Mouse (Mus musculus): ENCODE measurements around the gene Rgs2. TPM values are rescaled to one million over a fixed set of nuclear protein-coding genes. Genes with fewer than 3 reads are reported as not detected.

Rgs2 gene
- polyA plus RNA-seq, 1 experiment = 3.6 TPM

DNA sequence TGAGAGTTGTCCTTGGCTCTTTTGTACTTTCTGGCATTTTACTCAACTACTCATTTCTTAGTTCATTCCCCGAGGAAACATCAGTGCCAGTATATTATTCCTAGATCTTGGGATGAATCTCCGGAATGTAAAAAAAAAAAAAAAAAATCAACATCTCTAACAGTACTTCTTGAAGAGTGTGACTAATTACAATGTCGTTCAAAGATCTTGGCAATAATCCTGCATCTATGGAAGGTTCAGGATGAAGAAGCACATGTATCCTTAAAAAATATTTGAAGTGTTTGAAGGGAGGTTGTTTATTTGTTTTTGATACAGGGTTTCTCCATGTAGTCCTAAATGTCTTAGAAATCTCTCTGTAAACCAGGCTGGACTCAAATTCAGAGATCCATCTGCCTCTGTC, 41.7 kb downstream of the Rgs2 start:
- Histone ChIP-seq H3K4me3 (no peak overlapping the region), H3K4me2 (ENCODE audit: low read depth) (peak overlapping the region; percentile 10), H3ac (ENCODE audit: control insufficient read depth, insufficient read length) (no peak overlapping the region), H3K79me2 (ENCODE audit: control insufficient read depth, insufficient read depth) (no peaks in the 10 kb centered on the region), H3K36me3 (ENCODE audit: control insufficient read depth, insufficient read depth) (no peaks in the 10 kb centered on the region), H3K27me3 (ENCODE audit: control insufficient read depth, insufficient read depth, insufficient read length) (no peaks in the 10 kb centered on the region)
- no peak for TF ChIP-seq TCF12 (IDR thresholded peaks at IDR 0.05; ENCODE audit: insufficient read depth, poor library complexity, severe bottlenecking)
- TF ChIP-seq MYOG (IDR thresholded peaks at IDR 0.05; ENCODE audit: control insufficient read depth in 1 of 3, insufficient read depth in 1 of 3, insufficient read length in 2 of 3, low read depth in 2 of 3) = no peak
- no peak for TF ChIP-seq SRF (IDR thresholded peaks at IDR 0.05; ENCODE audit: control insufficient read depth, insufficient read length, low read depth)
- TF ChIP-seq REST (IDR thresholded peaks at IDR 0.05; ENCODE audit: insufficient read depth, insufficient read length) = no peak
- no peak for TF ChIP-seq MAX (IDR thresholded peaks at IDR 0.05; ENCODE audit: low read depth)
- no peak for TF ChIP-seq TCF3 (IDR thresholded peaks at IDR 0.05; ENCODE audit: insufficient read length, low read depth)
- TF ChIP-seq USF1 (IDR thresholded peaks at IDR 0.05; ENCODE audit: low read depth) = no peak
- TF ChIP-seq POLR2A (IDR thresholded peaks at IDR 0.05; ENCODE audit: insufficient read length, low read depth) = no peak
- no peak for TF ChIP-seq CEBPB (IDR thresholded peaks at IDR 0.05; ENCODE audit: insufficient read depth, poor library complexity, severe bottlenecking)
- no peak for TF ChIP-seq POLR2AphosphoS2 (IDR thresholded peaks at IDR 0.05; ENCODE audit: insufficient read length, low read depth)
- TF ChIP-seq E2F4 (IDR thresholded peaks at IDR 0.05; ENCODE audit: insufficient read depth) = no peak
- no peak for TF ChIP-seq MYOD1 (IDR thresholded peaks at IDR 0.05; ENCODE audit: control insufficient read depth in 1 of 3, insufficient read length in 2 of 3, low read depth in 2 of 3)

GRCm38 (mm10) chr1:143960340-143960739, 43.6 kb downstream of the Rgs2 start:
- H3K36me3 ChIP-seq (ENCODE audit: control insufficient read depth, insufficient read depth) = no peaks in the 10 kb centered on the region
- no peak overlapping the region for H3ac ChIP-seq (ENCODE audit: control insufficient read depth, insufficient read length)
- H3K4me3 ChIP-seq = no peak overlapping the region
- H3K79me2 ChIP-seq (ENCODE audit: control insufficient read depth, insufficient read depth) = no peaks in the 10 kb centered on the region
- TF ChIP-seq E2F4 (IDR thresholded peaks at IDR 0.05; ENCODE audit: insufficient read depth) (no peak), REST (IDR thresholded peaks at IDR 0.05; ENCODE audit: insufficient read depth, insufficient read length) (no peak), TCF3 (IDR thresholded peaks at IDR 0.05; ENCODE audit: insufficient read length, low read depth) (no peak)
- H3K27me3 ChIP-seq (ENCODE audit: control insufficient read depth, insufficient read depth, insufficient read length) = no peaks in the 10 kb centered on the region
- H3K4me2 ChIP-seq (ENCODE audit: low read depth) = no peak overlapping the region

- H3K79me2 ChIP-seq (ENCODE audit: control insufficient read depth, insufficient read depth) = no peaks in the 10 kb centered on the region
- no peak overlapping the region for H3K4me3 ChIP-seq
- no peak overlapping the region for H3K4me2 ChIP-seq (ENCODE audit: low read depth)
- no peaks in the 10 kb centered on the region for H3K27me3 ChIP-seq (ENCODE audit: control insufficient read depth, insufficient read depth, insufficient read length)
- H3ac ChIP-seq (ENCODE audit: control insufficient read depth, insufficient read length) = no peak overlapping the region
- H3K36me3 ChIP-seq (ENCODE audit: control insufficient read depth, insufficient read depth) = no peaks in the 10 kb centered on the region
- TF ChIP-seq MYOG (IDR thresholded peaks at IDR 0.05; ENCODE audit: control insufficient read depth in 1 of 3, insufficient read depth in 1 of 3, insufficient read length in 2 of 3, low read depth in 2 of 3) = no peak
- TF ChIP-seq E2F4 (IDR thresholded peaks at IDR 0.05; ENCODE audit: insufficient read depth) = no peak
- no peak for TF ChIP-seq TCF3 (IDR thresholded peaks at IDR 0.05; ENCODE audit: insufficient read length, low read depth)
- no peak for TF ChIP-seq TCF12 (IDR thresholded peaks at IDR 0.05; ENCODE audit: insufficient read depth, poor library complexity, severe bottlenecking)
- TF ChIP-seq REST (IDR thresholded peaks at IDR 0.05; ENCODE audit: insufficient read depth, insufficient read length) = no peak
- TF ChIP-seq MYOD1 (IDR thresholded peaks at IDR 0.05; ENCODE audit: control insufficient read depth in 1 of 3, insufficient read length in 2 of 3, low read depth in 2 of 3) = peak in 1 of 3 experiments; percentile 14
Observed at GRCm38 (mm10) chr1:143956090-143956489, 47.9 kb downstream of the Rgs2 start.

- no peaks in the 10 kb centered on the region for H3K79me2 ChIP-seq (ENCODE audit: control insufficient read depth, insufficient read depth)
- H3K4me2 ChIP-seq (ENCODE audit: low read depth) = peak overlapping the region; percentile 8
- no peak overlapping the region for H3ac ChIP-seq (ENCODE audit: control insufficient read depth, insufficient read length)
- H3K36me3 ChIP-seq (ENCODE audit: control insufficient read depth, insufficient read depth) = no peaks in the 10 kb centered on the region
- TF ChIP-seq MYOD1 (IDR thresholded peaks at IDR 0.05; ENCODE audit: control insufficient read depth in 1 of 3, insufficient read length in 2 of 3, low read depth in 2 of 3) (no peak), TCF12 (IDR thresholded peaks at IDR 0.05; ENCODE audit: insufficient read depth, poor library complexity, severe bottlenecking) (no peak), E2F4 (IDR thresholded peaks at IDR 0.05; ENCODE audit: insufficient read depth) (no peak), TCF3 (IDR thresholded peaks at IDR 0.05; ENCODE audit: insufficient read length, low read depth) (no peak), REST (IDR thresholded peaks at IDR 0.05; ENCODE audit: insufficient read depth, insufficient read length) (no peak), CEBPB (IDR thresholded peaks at IDR 0.05; ENCODE audit: insufficient read depth, poor library complexity, severe bottlenecking) (no peak), POLR2A (IDR thresholded peaks at IDR 0.05; ENCODE audit: insufficient read length, low read depth) (no peak)
- no peaks in the 10 kb centered on the region for H3K27me3 ChIP-seq (ENCODE audit: control insufficient read depth, insufficient read depth, insufficient read length)
- H3K4me3 ChIP-seq = no peak overlapping the region
Observed at GRCm38 (mm10) chr1:143952841-143953240, 51.1 kb downstream of the Rgs2 start.

Other genes starting within 250 kb of the Rgs2 start
- 1.9 TPM for gene Trove2, start 227.1 kb downstream of the Rgs2 start, polyA plus RNA-seq (2012; fragmentation: generic; extraction: Trizol)
- gene Uchl5, start 226.9 kb downstream of the Rgs2 start, polyA plus RNA-seq (2012; fragmentation: generic; extraction: Trizol) = 13.9 TPM
- gene Rgs13, start 173.2 kb upstream of the Rgs2 start, polyA plus RNA-seq (2012; fragmentation: generic; extraction: Trizol) = not detected
- gene Rgs1, start 245.1 kb upstream of the Rgs2 start, polyA plus RNA-seq (2012; fragmentation: generic; extraction: Trizol) = not detected

Data from myocyte (in vitro differentiated cells).